Mouse (Mus musculus): ENCODE data around the gene Prpf6. TPM values are rescaled to one million over a fixed set of nuclear protein-coding genes. Genes with fewer than 3 reads are reported as not detected.

Gene Prpf6
- polyA plus RNA-seq (2015; fragmentation: Nextera tagmentation; extraction: Ambion mirVana): 38.9 and 44.0 TPM in 2 replicates

GRCm38 (mm10) chr2:181591528-181592085 lies at the start of gene Prpf6:
TSS of gene Prpf6 (plus strand) at chr2:181591868.

GRCm38 (mm10) chr2:181584411-181584942 lies 7.2 kb upstream of the Prpf6 start, which contains the start of gene Uckl1:
TSS of gene Uckl1 (minus strand) at chr2:181584892.

GRCm38 (mm10) chr2:181592231-181593041 lies 768 bp downstream of the Prpf6 start, which contains the start of gene Zfp512b:
TSS of gene Zfp512b (minus strand) at chr2:181592803.

GRCm38 (mm10) chr2:181598454-181599351 lies 7.0 kb downstream of the Prpf6 start, which contains the start of gene Samd10:
TSS of gene Samd10 (minus strand) at chr2:181599212.

GRCm38 (mm10) chr2:181656734-181657133 lies 65.1 kb downstream of the Prpf6 start, which contains the start of gene Gm29797:
TSS of gene Gm29797 (plus strand) at chr2:181657034.

GRCm38 (mm10) chr2:181671326-181671725 lies 79.7 kb downstream of the Prpf6 start, which contains the start of gene Sox18:
TSS of gene Sox18 (minus strand) at chr2:181671640.

GRCm38 (mm10) chr2:181679951-181680715 lies 88.5 kb downstream of the Prpf6 start, which contains the start of gene Tcea2:
TSS of gene Tcea2 (plus strand) at chr2:181680310.

GRCm38 (mm10) chr2:181693339-181694280 lies 101.9 kb downstream of the Prpf6 start, which contains the start of gene Rgs19:
TSS of gene Rgs19 (minus strand) at chr2:181693977.

GRCm38 (mm10) chr2:181698241-181698640 lies 106.6 kb downstream of the Prpf6 start, which contains the start of gene Lkaaear1:
TSS of gene Lkaaear1 (minus strand) at chr2:181698442.

Small RNA genes within 50 kb of the gene (microRNA-seq; reads per million reads assigned to microRNA genes)
- not detected for gene Mir7006

Other genes with a start within 250 kb of the Prpf6 start
- gene Zgpat, start 226.9 kb upstream of the Prpf6 start, polyA plus RNA-seq (2015; fragmentation: Nextera tagmentation; extraction: Ambion mirVana): 42.7 and 53.2 TPM in 2 replicates
- 66.6 and 66.8 TPM in 2 replicates for gene Arfrp1, start 226.5 kb upstream of the Prpf6 start, polyA plus RNA-seq (2015; fragmentation: Nextera tagmentation; extraction: Ambion mirVana)
- 27.5 and 35.9 TPM in 2 replicates for gene Lime1, start 211.8 kb upstream of the Prpf6 start, polyA plus RNA-seq (2015; fragmentation: Nextera tagmentation; extraction: Ambion mirVana)
- 11.9 and 14.3 TPM in 2 replicates for gene Zbtb46, start 132.4 kb upstream of the Prpf6 start, polyA plus RNA-seq (2015; fragmentation: Nextera tagmentation; extraction: Ambion mirVana)
- gene Abhd16b, start 98.7 kb upstream of the Prpf6 start, polyA plus RNA-seq (2015; fragmentation: Nextera tagmentation; extraction: Ambion mirVana): not detected in 2 replicates
- 110 and 122 TPM in 2 replicates for gene Tpd52l2, start 94.7 kb upstream of the Prpf6 start, polyA plus RNA-seq (2015; fragmentation: Nextera tagmentation; extraction: Ambion mirVana)
- gene Dnajc5, start 71.4 kb upstream of the Prpf6 start, polyA plus RNA-seq (2015; fragmentation: Nextera tagmentation; extraction: Ambion mirVana): 256 and 272 TPM in 2 replicates
- gene Uckl1, start 7.0 kb upstream of the Prpf6 start, polyA plus RNA-seq (2015; fragmentation: Nextera tagmentation; extraction: Ambion mirVana): 40.5 and 51.8 TPM in 2 replicates
- gene Zfp512b, start 935 bp downstream of the Prpf6 start, polyA plus RNA-seq (2015; fragmentation: Nextera tagmentation; extraction: Ambion mirVana): 67.1 and 78.8 TPM in 2 replicates
- 125 and 145 TPM in 2 replicates for gene Samd10, start 7.3 kb downstream of the Prpf6 start, polyA plus RNA-seq (2015; fragmentation: Nextera tagmentation; extraction: Ambion mirVana)
- not detected in 2 replicates for gene Gm29797, start 65.2 kb downstream of the Prpf6 start, polyA plus RNA-seq (2015; fragmentation: Nextera tagmentation; extraction: Ambion mirVana)
- gene Sox18, start 79.8 kb downstream of the Prpf6 start, polyA plus RNA-seq (2015; fragmentation: Nextera tagmentation; extraction: Ambion mirVana): 17.0 and 18.8 TPM in 2 replicates
- 52.5 and 63.6 TPM in 2 replicates for gene Tcea2, start 88.4 kb downstream of the Prpf6 start, polyA plus RNA-seq (2015; fragmentation: Nextera tagmentation; extraction: Ambion mirVana)
- 62.4 and 72.0 TPM in 2 replicates for gene Rgs19, start 102.1 kb downstream of the Prpf6 start, polyA plus RNA-seq (2015; fragmentation: Nextera tagmentation; extraction: Ambion mirVana)
- gene Lkaaear1, start 106.6 kb downstream of the Prpf6 start, polyA plus RNA-seq (2015; fragmentation: Nextera tagmentation; extraction: Ambion mirVana): not detected in 2 replicates
- 72.5 and 79.2 TPM in 2 replicates for gene Oprl1, start 123.1 kb downstream of the Prpf6 start, polyA plus RNA-seq (2015; fragmentation: Nextera tagmentation; extraction: Ambion mirVana)
- 6.5 and 7.1 TPM in 2 replicates for gene Myt1, start 171.5 kb downstream of the Prpf6 start, polyA plus RNA-seq (2015; fragmentation: Nextera tagmentation; extraction: Ambion mirVana)
- gene Pcmtd2, start 246.0 kb downstream of the Prpf6 start, polyA plus RNA-seq (2015; fragmentation: Nextera tagmentation; extraction: Ambion mirVana): 23.8 and 24.2 TPM in 2 replicates